Mouse (Mus musculus): ENCODE data around the gene Ccng2. TPM values are rescaled to one million over a fixed set of nuclear protein-coding genes. Genes with fewer than 3 reads are reported as not detected.
A peak's percentile ranks its signal among the peaks of the same experiment; 100 is the strongest.

The Ccng2 gene
- total RNA-seq (2021): 10 to 100 TPM; 49.1 to 54.8 TPM

- peak; percentile 95 to 97 for DNase-seq
Measured at GRCm38 (mm10) chr5:93266883-93267704, at the start of gene Ccng2. Gene Ccng2 (plus strand): TSS chr5:93267257.

- DNase-seq: no peak
Measured at GRCm38 (mm10) chr5:93218375-93218774, 48.7 kb upstream of the Ccng2 start.

DNA sequence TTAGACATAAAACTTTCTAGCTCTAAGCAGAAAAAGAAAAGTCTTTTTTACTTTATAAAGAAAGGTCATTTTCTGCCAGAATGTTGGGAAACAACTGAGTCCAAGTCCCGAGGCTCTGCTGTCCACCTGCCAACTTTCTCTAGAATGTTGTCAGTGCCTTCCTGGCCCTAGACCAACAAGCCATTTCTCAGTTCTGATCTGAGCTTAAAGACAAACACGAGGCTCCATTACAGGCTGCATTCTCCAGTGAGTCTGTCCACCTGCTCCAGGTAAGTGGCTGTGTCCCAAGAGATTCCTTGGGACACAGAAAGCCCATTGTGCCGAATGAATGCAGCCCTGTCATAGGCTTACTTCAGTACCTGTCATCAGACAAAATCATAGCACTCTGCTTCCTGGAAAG lies 45.4 kb upstream of the Ccng2 start:
- DNase-seq: no peak

DNA sequence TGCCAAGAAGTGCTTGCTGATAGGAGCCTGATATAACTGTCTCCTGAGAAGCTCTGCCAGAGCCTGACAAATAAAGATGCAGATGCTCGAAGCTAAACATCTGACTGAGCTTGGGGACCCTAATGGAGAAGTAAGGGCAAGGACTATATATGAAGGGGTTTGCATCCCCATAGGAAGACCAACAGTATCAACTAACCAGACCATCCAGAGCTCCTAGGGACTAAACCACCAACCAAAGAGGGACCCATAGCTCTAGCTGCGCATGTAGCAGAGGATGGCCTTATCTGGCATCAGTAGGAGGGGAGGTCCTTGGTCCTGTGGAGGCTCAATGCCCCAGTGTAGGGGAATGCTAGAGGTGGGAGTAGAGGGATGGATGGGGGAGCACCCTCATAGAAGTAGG lies 42.5 kb upstream of the Ccng2 start:
- DNase-seq: no peak

GRCm38 (mm10) chr5:93227157-93227556 lies 39.9 kb upstream of the Ccng2 start:
- DNase-seq: no peak

DNA sequence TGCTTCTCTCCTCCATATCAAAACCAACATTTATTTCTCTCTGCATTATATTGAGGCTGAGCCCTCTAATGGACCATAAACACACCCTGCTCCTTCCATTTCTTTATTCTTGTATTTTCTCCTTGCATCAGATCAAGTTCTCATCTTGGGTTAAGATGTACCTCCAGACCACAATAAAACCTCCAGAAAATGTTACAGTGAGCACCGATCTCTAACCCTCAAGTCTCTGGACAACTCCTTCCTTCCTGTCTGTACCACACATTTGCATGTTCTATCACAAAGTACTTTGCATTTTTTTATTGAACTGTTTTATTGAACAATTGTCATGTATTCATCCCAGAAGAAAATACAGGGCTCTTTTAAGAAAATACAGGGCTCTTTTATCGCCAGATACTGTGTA lies 37.5 kb upstream of the Ccng2 start:
- DNase-seq: no peak

GRCm38 (mm10) chr5:93231721-93232120 lies 35.3 kb upstream of the Ccng2 start:
- DNase-seq: no peak

GRCm38 (mm10) chr5:93232838-93233237 lies 34.2 kb upstream of the Ccng2 start:
- DNase-seq: no peak

DNA sequence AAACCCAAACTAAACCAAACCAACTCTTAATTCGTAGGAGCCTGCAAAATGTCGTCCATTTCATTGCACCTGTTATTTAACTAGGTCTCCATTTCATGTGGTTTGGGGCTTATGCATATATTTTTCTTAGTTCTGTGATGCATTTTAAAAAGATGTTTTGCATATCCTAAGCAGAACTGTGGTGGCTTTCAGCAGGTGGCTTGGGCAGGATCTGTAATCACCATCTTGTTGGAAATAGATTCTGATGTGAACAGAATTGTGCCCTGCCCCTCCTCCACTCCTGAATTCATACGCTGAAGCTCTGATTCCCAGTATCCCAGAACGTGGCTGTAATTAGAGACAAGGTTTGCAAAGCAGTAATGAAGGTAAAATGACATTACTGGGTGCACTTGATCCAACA lies 32.9 kb upstream of the Ccng2 start:
- DNase-seq: no peak

DNA sequence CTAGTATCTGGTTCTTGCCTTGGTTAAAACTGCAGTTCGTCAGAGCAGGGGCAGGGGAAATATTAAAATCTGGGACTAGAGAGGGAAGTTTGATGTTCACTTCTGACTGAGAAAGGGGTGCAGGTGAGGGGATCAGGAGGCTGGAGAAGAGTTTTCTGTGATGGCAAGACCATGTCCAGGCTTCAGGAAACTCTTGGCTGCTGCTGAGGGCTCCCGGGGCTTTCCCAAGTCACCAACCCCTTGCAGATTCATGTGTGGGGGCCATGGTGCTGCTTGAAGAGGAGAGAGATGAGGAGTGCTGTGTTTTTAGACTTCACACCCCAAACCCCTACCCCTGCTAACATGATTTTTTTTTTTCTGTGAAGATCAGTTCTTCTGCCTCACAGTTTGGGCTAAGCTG lies 32.5 kb upstream of the Ccng2 start:
- no peak for DNase-seq

- peak; percentile 82 to 85 for DNase-seq
Measured at GRCm38 (mm10) chr5:93235888-93236287, 31.2 kb upstream of the Ccng2 start.

GRCm38 (mm10) chr5:93236541-93236940 lies 30.5 kb upstream of the Ccng2 start:
- no peak for DNase-seq

DNA sequence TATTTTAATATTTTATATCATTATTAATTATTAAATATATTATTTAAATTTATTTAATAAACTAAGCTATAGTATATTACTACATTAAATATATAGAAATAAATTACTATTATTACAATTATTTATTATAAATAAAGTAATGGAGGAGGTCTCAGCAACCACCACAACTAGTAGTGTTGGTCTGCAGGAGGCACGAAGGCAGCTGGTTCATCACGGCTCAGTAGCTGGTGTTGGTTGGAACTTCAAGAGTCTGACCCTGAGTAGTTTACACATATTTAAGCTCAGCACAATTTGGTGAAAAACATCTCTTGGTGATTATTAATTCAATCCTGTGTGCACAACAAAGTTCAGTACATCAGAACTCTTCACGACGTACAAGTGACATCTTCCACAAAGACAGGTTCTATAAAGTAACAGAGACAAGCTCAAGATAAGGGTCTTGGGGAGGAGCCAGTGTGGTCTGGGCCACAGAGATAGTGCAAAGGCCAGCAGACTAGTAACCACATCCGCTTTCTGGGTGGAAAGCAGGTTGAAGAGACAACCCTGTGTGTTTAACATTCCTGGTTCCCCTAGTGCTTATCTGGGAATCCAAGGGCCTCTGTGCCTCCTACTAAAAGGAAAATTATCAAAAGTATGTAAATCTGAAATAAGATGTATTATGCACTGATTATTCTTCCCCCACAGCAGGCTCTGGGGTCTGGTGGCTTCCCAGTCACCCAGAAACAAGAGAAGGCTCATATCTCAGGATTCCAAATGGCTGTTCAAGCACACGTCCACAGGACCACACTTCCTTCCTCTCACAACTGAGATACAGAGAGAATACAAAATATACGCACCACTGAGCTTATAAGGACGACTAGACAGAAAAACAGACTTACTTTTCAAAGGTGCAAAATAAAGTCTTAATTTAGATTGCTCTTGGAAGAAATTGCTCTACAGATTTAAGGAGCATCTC lies 27.2 kb upstream of the Ccng2 start:
- no peak for DNase-seq

GRCm38 (mm10) chr5:93245280-93245679 lies 21.8 kb upstream of the Ccng2 start:
- DNase-seq: no peak

- no peak for DNase-seq
Measured at GRCm38 (mm10) chr5:93249940-93250578, 17.0 kb upstream of the Ccng2 start.

GRCm38 (mm10) chr5:93251001-93251760 lies 15.9 kb upstream of the Ccng2 start:
- no peak for DNase-seq

- DNase-seq: no peak
Measured at GRCm38 (mm10) chr5:93255759-93256265, 11.2 kb upstream of the Ccng2 start.

GRCm38 (mm10) chr5:93256820-93257405 lies 10.1 kb upstream of the Ccng2 start:
- DNase-seq: no peak

- no peak for DNase-seq
Measured at GRCm38 (mm10) chr5:93259349-93259748, 7.7 kb upstream of the Ccng2 start.

- DNase-seq: no peak
Measured at GRCm38 (mm10) chr5:93260983-93261382, 6.1 kb upstream of the Ccng2 start.

- no peak for DNase-seq
Measured at GRCm38 (mm10) chr5:93262751-93263150, 4.3 kb upstream of the Ccng2 start.

All from layer of hippocampus, postnatal 36 days (tissue).